Mouse (Mus musculus): Measurements from ENCODE around the gene Arid5a. TPM values are rescaled to one million over a fixed set of nuclear protein-coding genes. Genes with fewer than 3 reads are reported as not detected.

Arid5a gene
- polyA plus RNA-seq (2012; rRNA removed), result 2.9 and 3.4 TPM in 2 replicates

GRCm38 (mm10) chr1:36307495-36308280, at the start of gene Arid5a:
Gene Arid5a (plus strand): TSS chr1:36307733.

DNA sequence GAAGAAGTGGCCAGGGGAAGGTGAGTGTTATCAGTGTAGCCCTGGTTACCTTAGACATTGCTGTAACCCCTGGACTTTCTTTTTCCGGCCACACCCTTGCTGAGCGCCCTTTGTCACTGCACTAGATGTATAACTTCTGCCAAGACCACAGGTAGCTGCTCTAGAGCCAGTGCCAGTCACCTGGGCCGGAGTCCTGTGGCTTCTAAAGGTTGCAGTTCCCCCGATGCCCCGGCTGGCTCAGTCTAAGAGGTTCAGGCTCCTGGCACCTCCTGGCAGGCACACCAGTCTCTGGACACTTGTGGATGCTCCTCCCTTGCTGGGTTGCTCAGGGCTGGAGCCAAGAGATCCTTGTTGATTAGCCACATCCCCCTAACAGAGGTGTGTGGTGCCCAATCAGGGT, 33.1 kb upstream of the Arid5a start, which contains the start of gene Neurl3:
TSS of gene Neurl3 (minus strand) at position 225 of the 400 bp plus-strand sequence.

GRCm38 (mm10) chr1:36368969-36369645, 61.6 kb downstream of the Arid5a start, which contains the start of gene Kansl3:
Gene Kansl3 (minus strand): TSS chr1:36369181.

GRCm38 (mm10) chr1:36371934-36372845, 64.7 kb downstream of the Arid5a start, which contains the start of gene Fer1l5:
Gene Fer1l5 (plus strand): TSS chr1:36372291.

Other genes with a start within 250 kb of the Arid5a start
- 38.1 and 44.7 TPM in 2 replicates for gene Hs6st1, start 239.3 kb upstream of the Arid5a start, polyA plus RNA-seq (2012; rRNA removed)
- gene Uggt1, start 63.0 kb upstream of the Arid5a start, polyA plus RNA-seq (2012; rRNA removed), result 6.8 and 8.2 TPM in 2 replicates
- 4.8 and 5.1 TPM in 2 replicates for gene Neurl3, start 33.1 kb upstream of the Arid5a start, polyA plus RNA-seq (2012; rRNA removed)
- 12.1 and 14.2 TPM in 2 replicates for gene Kansl3, start 61.4 kb downstream of the Arid5a start, polyA plus RNA-seq (2012; rRNA removed)
- gene Fer1l5, start 64.6 kb downstream of the Arid5a start, polyA plus RNA-seq (2012; rRNA removed), result 0.01 and 0.02 TPM in 2 replicates
- gene Lman2l, start 137.5 kb downstream of the Arid5a start, polyA plus RNA-seq (2012; rRNA removed), result 8.1 and 9.4 TPM in 2 replicates
- gene Cnnm4, start 163.9 kb downstream of the Arid5a start, polyA plus RNA-seq (2012; rRNA removed), result 0.81 and 0.95 TPM in 2 replicates
- gene Cnnm3, start 204.1 kb downstream of the Arid5a start, polyA plus RNA-seq (2012; rRNA removed), result 4.0 and 4.5 TPM in 2 replicates
- 4.4 and 5.0 TPM in 2 replicates for gene Ankrd23, start 229.2 kb downstream of the Arid5a start, polyA plus RNA-seq (2012; rRNA removed)
- gene Gm42417, start 231.7 kb downstream of the Arid5a start, polyA plus RNA-seq (2012; rRNA removed), result 0.01 TPM in 1 of 2 replicates, not detected in the other
- gene Ankrd39, start 239.7 kb downstream of the Arid5a start, polyA plus RNA-seq (2012; rRNA removed), result 4.1 and 4.4 TPM in 2 replicates

Data from liver, embryonic 18 days (tissue).